Mouse (Mus musculus) ES-E14 (cell line): ENCODE measurements around the gene Trim60.
A peak's percentile ranks its signal among the peaks of the same experiment; 100 is the strongest.

Source experiments
- CHD2 ChIP-seq: IDR thresholded peaks from 2 replicates; pipeline ENCODE4 v1.6.1; 2014; ENCODE audit warnings: mild to moderate bottlenecking, low read depth, low read length, inconsistent platforms
- HCFC1 ChIP-seq: IDR thresholded peaks from 2 replicates; pipeline ENCODE4 v1.6.1; 2012; ENCODE audit warnings: low read length, inconsistent platforms, borderline replicate concordance; ENCODE audit not compliant: insufficient read depth
- ZC3H11A ChIP-seq: IDR thresholded peaks from 2 replicates; pipeline ENCODE4 v1.6.1; 2012; ENCODE audit warnings: low read depth, mild to moderate bottlenecking, inconsistent platforms, low read length, borderline replicate concordance
- ZNF384 ChIP-seq: IDR thresholded peaks from 2 replicates; pipeline ENCODE4 v1.6.1; 2012; ENCODE audit warnings: low read depth, low read length, inconsistent platforms

DNA sequence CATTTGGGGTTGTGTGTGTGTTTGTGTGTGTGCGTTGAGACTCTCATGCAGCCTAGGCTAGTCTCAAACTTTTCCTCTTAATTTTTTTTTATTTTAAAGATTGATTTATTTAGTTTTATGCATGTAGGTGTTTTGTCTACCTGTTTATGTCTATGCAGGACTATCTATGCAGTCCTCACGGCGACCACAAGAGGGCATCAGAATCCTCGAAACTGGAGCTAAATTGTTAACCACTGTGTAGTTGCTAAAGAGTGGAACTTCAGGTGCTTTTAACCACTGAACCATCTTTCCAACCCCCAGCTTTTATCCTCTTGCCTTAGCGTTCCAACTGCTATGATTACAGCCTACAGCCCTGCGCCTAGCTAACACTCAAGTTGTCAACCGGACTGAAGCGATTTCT is 4.1 kb upstream of the Trim60 start:
- TF ChIP-seq ZC3H11A (peak; percentile 99), HCFC1 (no peak), ZNF384 (no peak), CHD2 (no peak)
